Mouse (Mus musculus) neural tube, embryonic 14.5 days (tissue): ENCODE data around the gene Eps8l2. TPM values are rescaled to one million over a fixed set of nuclear protein-coding genes. Genes with fewer than 3 reads are reported as not detected.

Experiments used
- ATAC-seq: fragments of 200-750 bp; cut with Nextera tagmentation; 2 replicates; pipeline ENCODE4 v1.8.0; 2017; ENCODE audit warnings: low read depth, mild to moderate bottlenecking, moderate TSS enrichment, moderate library complexity
- H3K27ac ChIP-seq: fragments of 300-500 bp; sonication (generic); 2 replicates; pipeline ENCODE4 v1.5.1; 2014; ENCODE audit warnings: low read depth, mild to moderate bottlenecking, control low read depth, low read length, moderate library complexity, mixed read lengths
- H3K27me3 ChIP-seq: fragments of 300-500 bp; sonication (generic); 2 replicates; pipeline ENCODE4 v1.6.1; 2014; ENCODE audit warnings: low read length; ENCODE audit not compliant: control insufficient read depth, insufficient read depth
- H3K36me3 ChIP-seq: fragments of 300-500 bp; sonication (generic); 2 replicates; pipeline ENCODE4 v1.6.1; 2014; ENCODE audit warnings: low read length, mixed read lengths; ENCODE audit not compliant: control insufficient read depth, insufficient read depth
- H3K4me1 ChIP-seq: fragments of 300-500 bp; sonication (generic); 2 replicates; pipeline ENCODE4 v1.6.1; 2014; ENCODE audit warnings: low read length; ENCODE audit not compliant: control insufficient read depth, insufficient read depth
- H3K4me2 ChIP-seq: fragments of 300-500 bp; sonication (generic); 2 replicates; pipeline ENCODE4 v1.6.1; 2014; ENCODE audit warnings: mild to moderate bottlenecking, low read depth, low read length, control low read depth
- H3K4me3 ChIP-seq: fragments of 300-500 bp; sonication (generic); 2 replicates; pipeline ENCODE4 v1.5.1; 2014; ENCODE audit warnings: low read depth, low read length, control low read depth, mixed read lengths
- H3K9ac ChIP-seq: fragments of 300-500 bp; sonication (generic); replicated peaks from 2 replicates; pipeline ENCODE4 v1.6.1; 2014; ENCODE audit warnings: low read depth, mild to moderate bottlenecking, control low read depth, low read length, mixed read lengths
- H3K9me3 ChIP-seq: fragments of 300-500 bp; sonication (generic); 2 replicates; pipeline ENCODE4 v1.6.1; 2016; ENCODE audit warnings: low read length; ENCODE audit not compliant: control insufficient read depth
- WGBS: fragments of 180-500 bp; shearing (Covaris S2); extraction: QIAGEN DNeasy Blood & Tissue Kit; methylation state at CpG from one replicate; pipeline ENCODE4 v1.1.7; 2014; 5-methylcytosine and 5-hydroxymethylcytosine counted together
- polyA plus RNA-seq: library from polyadenylated mRNA; unstranded; fragments of >200 nt; fragmentation: Nextera tagmentation; extraction: Ambion mirVana; gene quantifications from 2 replicates; pipeline ENCODE4 v1.2.1, GENCODE M21; 2014

Gene Eps8l2
- polyA plus RNA-seq, 1 experiment from 2014 or later, result 0.51 TPM

DNA sequence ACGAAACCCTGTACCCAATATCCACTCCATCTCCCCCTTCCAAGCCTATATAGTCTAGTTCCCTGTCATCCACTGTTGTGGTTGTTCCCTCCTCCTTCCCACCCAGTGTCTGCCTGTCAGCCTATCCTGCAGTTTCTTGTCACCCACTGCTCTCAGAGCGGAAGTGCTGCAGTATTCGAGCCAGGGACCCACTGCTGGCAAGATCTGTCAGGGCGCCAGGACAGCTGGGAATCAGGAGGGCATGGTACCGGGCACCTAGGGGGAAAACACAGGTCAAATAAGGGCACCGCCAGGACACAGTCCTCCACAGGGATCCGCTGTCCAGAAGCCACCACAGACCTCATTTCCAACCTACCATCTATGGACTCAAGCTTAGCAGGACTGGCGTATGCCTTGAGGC lies 72.0 kb downstream of the Eps8l2 start:
- no peaks in the 10 kb centered on the region for H3K27me3 ChIP-seq
- WGBS, result 93% methylated on average over 8 of the region's 8 CpGs
- no peak overlapping the region for H3K9ac ChIP-seq

DNA sequence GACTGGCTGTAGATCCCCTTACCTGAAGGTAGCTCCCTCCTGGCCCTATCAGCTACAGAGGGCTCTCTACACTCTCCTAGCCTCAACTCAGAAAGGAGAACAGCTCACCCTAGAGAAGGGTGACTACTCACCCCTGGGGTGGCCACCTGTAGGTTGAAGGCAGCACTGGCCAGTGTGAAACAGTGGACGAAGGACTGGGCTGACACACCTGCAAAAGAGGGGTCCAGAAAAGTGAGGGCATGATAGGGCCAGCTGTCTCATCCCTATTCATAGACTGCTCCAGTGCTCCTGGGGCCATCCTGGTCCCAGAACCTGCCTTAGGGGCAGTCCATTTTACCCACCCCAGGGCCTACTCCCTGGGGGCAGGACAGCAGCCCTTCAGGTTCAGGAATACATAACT lies 73.0 kb downstream of the Eps8l2 start:
- Histone ChIP-seq H3K27me3 (no peaks in the 10 kb centered on the region), H3K4me1 (peaks cover 7% of the 10 kb centered on the region), H3K9me3 (no peaks in the 10 kb centered on the region), H3K4me2 (no peak overlapping the region), H3K36me3 (peaks cover 4% of the 10 kb centered on the region; the same call in 1 of the 2 replicates), H3K9ac (no peak overlapping the region), H3K27ac (no peak overlapping the region), H3K4me3 (no peak overlapping the region)
- 83% methylated on average over 1 of the region's 1 CpGs for WGBS
- ATAC-seq, result no peak

More for the DNA sequence above, 72.0 kb downstream of the Eps8l2 start:
- Histone ChIP-seq H3K27ac (no peak overlapping the region), H3K36me3 (peaks cover 4% of the 10 kb centered on the region; the same call in 1 of the 2 replicates), H3K4me3 (no peak overlapping the region), H3K9me3 (no peaks in the 10 kb centered on the region), H3K4me2 (no peak overlapping the region), H3K4me1 (peaks cover 7% of the 10 kb centered on the region)
- no peak for ATAC-seq

Other genes with a start within 250 kb of the Eps8l2 start
- gene Sigirr, start 238.3 kb upstream of the Eps8l2 start, polyA plus RNA-seq, result 1.2 and 2.2 TPM in 2 replicates
- 0.14 and 0.63 TPM in 2 replicates for gene Ano9, start 221.1 kb upstream of the Eps8l2 start, polyA plus RNA-seq
- 71.7 and 80.8 TPM in 2 replicates for gene Ptdss2, start 216.5 kb upstream of the Eps8l2 start, polyA plus RNA-seq
- 45.3 and 54.3 TPM in 2 replicates for gene Rnh1, start 166.0 kb upstream of the Eps8l2 start, polyA plus RNA-seq
- 152 and 166 TPM in 2 replicates for gene Hras, start 144.9 kb upstream of the Eps8l2 start, polyA plus RNA-seq
- gene Lrrc56, start 144.7 kb upstream of the Eps8l2 start, polyA plus RNA-seq, result 4.4 and 6.7 TPM in 2 replicates
- gene Lmntd2, start 124.8 kb upstream of the Eps8l2 start, polyA plus RNA-seq, result 0.21 and 0.45 TPM in 2 replicates
- gene Rassf7, start 123.0 kb upstream of the Eps8l2 start, polyA plus RNA-seq, result 24.8 and 25.3 TPM in 2 replicates
- gene Phrf1, start 110.1 kb upstream of the Eps8l2 start, polyA plus RNA-seq, result 59.5 and 72.3 TPM in 2 replicates
- gene Irf7, start 72.4 kb upstream of the Eps8l2 start, polyA plus RNA-seq, result 0.57 and 0.66 TPM in 2 replicates
- not detected in 2 replicates for gene Cdhr5, start 62.1 kb upstream of the Eps8l2 start, polyA plus RNA-seq
- 3.9 and 4.2 TPM in 2 replicates for gene Sct, start 59.7 kb upstream of the Eps8l2 start, polyA plus RNA-seq
- gene Drd4, start 46.9 kb upstream of the Eps8l2 start, polyA plus RNA-seq, result 0.73 and 0.90 TPM in 2 replicates
- gene Deaf1, start 11.2 kb upstream of the Eps8l2 start, polyA plus RNA-seq, result 186 and 228 TPM in 2 replicates
- gene Tmem80, start 11.1 kb upstream of the Eps8l2 start, polyA plus RNA-seq, result 36.7 and 40.2 TPM in 2 replicates
- 265 and 311 TPM in 2 replicates for gene Taldo1, start 53.3 kb downstream of the Eps8l2 start, polyA plus RNA-seq
- 42.7 and 44.8 TPM in 2 replicates for gene Gatd1, start 75.3 kb downstream of the Eps8l2 start, polyA plus RNA-seq
- gene Cend1, start 90.6 kb downstream of the Eps8l2 start, polyA plus RNA-seq, result 51.6 and 70.7 TPM in 2 replicates
- 66.9 and 80.4 TPM in 2 replicates for gene Slc25a22, start 99.0 kb downstream of the Eps8l2 start, polyA plus RNA-seq
- 2.0 and 2.5 TPM in 2 replicates for gene Pidd1, start 105.1 kb downstream of the Eps8l2 start, polyA plus RNA-seq
- 654 and 691 TPM in 2 replicates for gene Rplp2, start 108.5 kb downstream of the Eps8l2 start, polyA plus RNA-seq
- 14.0 and 14.7 TPM in 2 replicates for gene Pnpla2, start 116.3 kb downstream of the Eps8l2 start, polyA plus RNA-seq
- 3.6 and 6.6 TPM in 2 replicates for gene Cracr2b, start 122.2 kb downstream of the Eps8l2 start, polyA plus RNA-seq
- 43.3 and 49.6 TPM in 2 replicates for gene Cd151, start 128.5 kb downstream of the Eps8l2 start, polyA plus RNA-seq
- 74.0 and 87.3 TPM in 2 replicates for gene Polr2l, start 136.3 kb downstream of the Eps8l2 start, polyA plus RNA-seq
- gene Tspan4, start 136.4 kb downstream of the Eps8l2 start, polyA plus RNA-seq, result 55.7 and 63.3 TPM in 2 replicates
- 46.0 and 52.4 TPM in 2 replicates for gene Chid1, start 201.0 kb downstream of the Eps8l2 start, polyA plus RNA-seq
- 98.5 and 125 TPM in 2 replicates for gene Ap2a2, start 223.3 kb downstream of the Eps8l2 start, polyA plus RNA-seq